Mouse (Mus musculus): Measurements from ENCODE around the gene Cnksr3. TPM values are rescaled to one million over a fixed set of nuclear protein-coding genes. Genes with fewer than 3 reads are reported as not detected.
A peak's percentile ranks its signal among the peaks of the same experiment; 100 is the strongest.

Cnksr3 gene
- polyA plus RNA-seq, 1 experiment from 2014 or later, result 7.4 TPM

DNA sequence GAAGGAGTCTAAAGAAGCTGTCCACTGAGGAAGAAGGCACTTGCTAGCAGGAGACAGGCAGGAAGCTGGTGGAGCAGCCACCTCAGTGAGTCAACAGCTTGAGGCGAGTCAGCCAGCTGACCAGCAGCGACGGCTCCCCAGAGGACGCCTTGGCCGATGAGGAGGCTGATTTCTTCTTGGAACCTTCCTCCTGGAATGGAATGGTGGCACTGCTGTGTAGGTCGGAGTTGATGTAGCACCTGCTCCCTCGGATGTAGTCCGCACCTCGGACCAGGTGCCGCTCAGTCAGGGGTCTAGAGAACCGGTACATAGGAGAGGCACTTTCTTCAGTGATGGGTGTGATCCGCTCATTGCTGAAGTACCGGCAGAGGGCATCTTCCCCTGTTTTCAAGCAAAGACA lies 91.8 kb downstream of the Cnksr3 start:
- WGBS, result 94% methylated on average over 13 of the region's 13 CpGs
- H3K9me3 ChIP-seq (ENCODE audit: low read length), result no peaks in the 10 kb centered on the region
- H3K4me3 ChIP-seq (ENCODE audit: low read depth, low read length), result no peak overlapping the region
- DNase-seq (ENCODE audit: low spot score) (no peak), ATAC-seq (no peak)
- no peak overlapping the region for H3K4me2 ChIP-seq (replicated peaks; ENCODE audit: low read depth, low read length)
- TF ChIP-seq CTCF (IDR thresholded peaks at IDR 0.05) (no peak), EP300 (IDR thresholded peaks at IDR 0.05) (no peak)
- H3K36me3 ChIP-seq (ENCODE audit: insufficient read depth, low read length), result peaks cover 12% of the 10 kb centered on the region; the same call in 1 of the 2 replicates
- no peak overlapping the region for H3K27ac ChIP-seq (ENCODE audit: low read length)
- no peaks in the 10 kb centered on the region for H3K27me3 ChIP-seq (replicated peaks; ENCODE audit: insufficient read depth, low read length)
- peaks cover 11% of the 10 kb centered on the region; the same call in 1 of the 2 replicates for H3K4me1 ChIP-seq (ENCODE audit: insufficient read depth, low read depth, low read length)
- no peak overlapping the region for H3K9ac ChIP-seq (replicated peaks; ENCODE audit: low read depth)

DNA sequence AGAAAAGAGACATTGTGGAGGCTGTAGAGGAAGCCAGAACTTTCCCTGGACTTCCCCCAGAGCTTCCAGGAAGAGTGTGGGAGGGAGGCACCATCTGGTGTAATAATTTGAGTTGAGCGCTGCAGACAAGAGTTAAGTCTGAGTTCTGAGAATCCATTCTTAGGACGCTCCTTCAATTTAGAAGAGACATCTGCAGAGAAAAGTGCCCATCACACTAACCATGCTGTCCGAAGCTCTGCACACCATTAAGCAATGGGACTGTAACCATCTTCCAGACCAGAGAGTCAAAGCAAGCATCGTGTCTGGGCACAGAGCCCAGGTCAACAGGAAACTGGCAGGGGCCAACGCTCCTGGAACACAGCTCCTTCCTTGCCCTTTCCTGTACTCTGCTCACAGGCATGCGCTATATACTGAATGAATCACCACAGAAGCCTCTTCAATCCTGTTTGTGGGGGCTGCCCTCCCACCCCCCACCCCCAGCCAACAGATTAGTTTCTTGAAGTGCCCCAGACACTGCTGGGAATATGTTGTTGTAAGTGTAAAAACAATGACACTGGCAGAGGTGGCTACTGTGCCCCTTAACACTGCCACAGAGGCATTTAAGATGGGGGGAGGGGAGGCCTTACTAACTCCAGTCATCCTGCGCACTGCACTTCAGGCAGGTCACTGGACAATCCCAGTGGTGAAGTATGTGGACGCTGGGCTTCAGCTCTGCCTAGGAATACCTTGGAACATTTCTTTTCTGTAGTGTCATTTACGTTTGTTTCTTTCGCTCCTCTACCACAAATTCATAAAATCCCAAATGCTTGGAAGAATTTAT lies 93.6 kb downstream of the Cnksr3 start:
- peaks cover 11% of the 10 kb centered on the region; the same call in 1 of the 2 replicates for H3K4me1 ChIP-seq (ENCODE audit: insufficient read depth, low read depth, low read length)
- H3K27ac ChIP-seq (ENCODE audit: low read length), result peak overlapping the region; percentile 66
- no peak overlapping the region for H3K9ac ChIP-seq (replicated peaks; ENCODE audit: low read depth)
- 29% methylated on average over 10 of the region's 10 CpGs for WGBS
- no peaks in the 10 kb centered on the region for H3K9me3 ChIP-seq (ENCODE audit: low read length)
- ATAC-seq (peak; percentile 96), DNase-seq (ENCODE audit: low spot score) (peak; percentile 86)
- H3K4me3 ChIP-seq (ENCODE audit: low read depth, low read length), result no peak overlapping the region
- peak overlapping the region; percentile 8; the same call in 1 of the 2 replicates for H3K4me2 ChIP-seq (replicated peaks; ENCODE audit: low read depth, low read length)
- peak; percentile 78 for TF ChIP-seq EP300 (IDR thresholded peaks at IDR 0.05)
- TF ChIP-seq CTCF (IDR thresholded peaks at IDR 0.05), result no peak
- H3K27me3 ChIP-seq (replicated peaks; ENCODE audit: insufficient read depth, low read length), result no peaks in the 10 kb centered on the region
- H3K36me3 ChIP-seq (ENCODE audit: insufficient read depth, low read length), result 0 out of 2 replicates have a peak, but pooled peaks cover 6% of the 10 kb centered on the region

- no peak for ATAC-seq
- TF ChIP-seq CTCF (IDR thresholded peaks at IDR 0.05) (no peak), EP300 (IDR thresholded peaks at IDR 0.05) (no peak)
- WGBS, result 40% methylated on average over 7 of the region's 7 CpGs
- Histone ChIP-seq H3K4me1 (ENCODE audit: insufficient read depth, low read depth, low read length) (peaks cover 11% of the 10 kb centered on the region; the same call in 1 of the 2 replicates), H3K9me3 (ENCODE audit: low read length) (no peaks in the 10 kb centered on the region), H3K4me3 (ENCODE audit: low read depth, low read length) (no peak overlapping the region), H3K27me3 (replicated peaks; ENCODE audit: insufficient read depth, low read length) (no peaks in the 10 kb centered on the region), H3K4me2 (replicated peaks; ENCODE audit: low read depth, low read length) (no peak overlapping the region), H3K27ac (ENCODE audit: low read length) (peak overlapping the region; percentile 66), H3K9ac (replicated peaks; ENCODE audit: low read depth) (no peak overlapping the region), H3K36me3 (ENCODE audit: insufficient read depth, low read length) (0 out of 2 replicates have a peak, but pooled peaks cover 6% of the 10 kb centered on the region)
- no peak for DNase-seq (ENCODE audit: low spot score)
Measured at GRCm38 (mm10) chr10:7117785-7118184, 94.3 kb downstream of the Cnksr3 start.

GRCm38 (mm10) chr10:7114796-7115195 lies 97.2 kb downstream of the Cnksr3 start:
- peaks cover 11% of the 10 kb centered on the region; the same call in 1 of the 2 replicates for H3K4me1 ChIP-seq (ENCODE audit: insufficient read depth, low read depth, low read length)
- ATAC-seq (no peak), DNase-seq (ENCODE audit: low spot score) (no peak)
- H3K9ac ChIP-seq (replicated peaks; ENCODE audit: low read depth), result no peak overlapping the region
- H3K4me2 ChIP-seq (replicated peaks; ENCODE audit: low read depth, low read length), result no peak overlapping the region
- no peak overlapping the region for H3K4me3 ChIP-seq (ENCODE audit: low read depth, low read length)
- H3K9me3 ChIP-seq (ENCODE audit: low read length), result no peaks in the 10 kb centered on the region
- WGBS, result 87% methylated on average over 5 of the region's 5 CpGs
- no peak overlapping the region for H3K27ac ChIP-seq (ENCODE audit: low read length)
- H3K36me3 ChIP-seq (ENCODE audit: insufficient read depth, low read length), result 0 out of 2 replicates have a peak, but pooled peaks cover 1% of the 10 kb centered on the region
- H3K27me3 ChIP-seq (replicated peaks; ENCODE audit: insufficient read depth, low read length), result no peaks in the 10 kb centered on the region
- TF ChIP-seq CTCF (IDR thresholded peaks at IDR 0.05) (no peak), EP300 (IDR thresholded peaks at IDR 0.05) (no peak)

GRCm38 (mm10) chr10:7113747-7114146 lies 98.3 kb downstream of the Cnksr3 start:
- DNase-seq (ENCODE audit: low spot score), result no peak
- no peaks in the 10 kb centered on the region for H3K36me3 ChIP-seq (ENCODE audit: insufficient read depth, low read length)
- no peak overlapping the region for H3K27ac ChIP-seq (ENCODE audit: low read length)
- H3K4me3 ChIP-seq (ENCODE audit: low read depth, low read length), result no peak overlapping the region
- no peak for ATAC-seq
- H3K9me3 ChIP-seq (ENCODE audit: low read length), result no peaks in the 10 kb centered on the region
- TF ChIP-seq CTCF (IDR thresholded peaks at IDR 0.05) (no peak), EP300 (IDR thresholded peaks at IDR 0.05) (no peak)
- peaks cover 8% of the 10 kb centered on the region; the same call in 1 of the 2 replicates for H3K4me1 ChIP-seq (ENCODE audit: insufficient read depth, low read depth, low read length)
- H3K27me3 ChIP-seq (replicated peaks; ENCODE audit: insufficient read depth, low read length), result no peaks in the 10 kb centered on the region
- no peak overlapping the region for H3K9ac ChIP-seq (replicated peaks; ENCODE audit: low read depth)
- WGBS, result 86% methylated on average over 4 of the region's 4 CpGs
- H3K4me2 ChIP-seq (replicated peaks; ENCODE audit: low read depth, low read length), result no peak overlapping the region

- Histone ChIP-seq H3K9me3 (ENCODE audit: low read length) (no peaks in the 10 kb centered on the region), H3K36me3 (ENCODE audit: insufficient read depth, low read length) (no peaks in the 10 kb centered on the region), H3K4me3 (ENCODE audit: low read depth, low read length) (no peak overlapping the region), H3K4me2 (replicated peaks; ENCODE audit: low read depth, low read length) (no peak overlapping the region), H3K27ac (ENCODE audit: low read length) (no peak overlapping the region), H3K9ac (replicated peaks; ENCODE audit: low read depth) (no peak overlapping the region), H3K4me1 (ENCODE audit: insufficient read depth, low read depth, low read length) (peaks cover 2% of the 10 kb centered on the region; the same call in 1 of the 2 replicates), H3K27me3 (replicated peaks; ENCODE audit: insufficient read depth, low read length) (no peaks in the 10 kb centered on the region)
- TF ChIP-seq EP300 (IDR thresholded peaks at IDR 0.05) (no peak), CTCF (IDR thresholded peaks at IDR 0.05) (no peak)
- 89% methylated on average over 1 of the region's 1 CpGs for WGBS
- no peak for DNase-seq (ENCODE audit: low spot score)
- no peak for ATAC-seq
Measured at GRCm38 (mm10) chr10:7113144-7113543, 98.9 kb downstream of the Cnksr3 start.

All from lung, postnatal 0 days (tissue).